Mouse (Mus musculus) ES-E14 (cell line): ENCODE results near the gene Wdr18. TPM values are rescaled to one million over a fixed set of nuclear protein-coding genes. Genes with fewer than 3 reads are reported as not detected.

Experiments
- DNase-seq: peaks from one replicate; pipeline ENCODE4 v3.0.0-alpha.2; 2013; ENCODE audit warnings: low read depth, low spot score
- H3K27ac ChIP-seq: 2 replicates; pipeline ENCODE4 v1.5.1; 2012; ENCODE audit warnings: low read depth, mild to moderate bottlenecking, low read length, moderate library complexity, mixed read lengths; ENCODE audit not compliant: poor library complexity, insufficient read depth, severe bottlenecking
- H3K36me3 ChIP-seq: 2 replicates; pipeline ENCODE4 v1.6.1; 2012; ENCODE audit warnings: mild to moderate bottlenecking, low read length, moderate library complexity, mixed read lengths; ENCODE audit not compliant: control insufficient read depth, poor library complexity, insufficient read depth, severe bottlenecking
- H3K4me1 ChIP-seq, 2 experiments: fragments of 150-350 bp in 1 of 2; sonication (generic) in 1 of 2; 2 replicates each; pipeline ENCODE4 v1.6.1; 2012; ENCODE audit warnings: low read length in 2 of 2, mild to moderate bottlenecking in 1 of 2, mixed read lengths in 1 of 2; ENCODE audit not compliant: control insufficient read depth in 2 of 2, insufficient read depth in 2 of 2, poor library complexity in 1 of 2
- H3K4me3 ChIP-seq, 2 experiments: fragments of 150-350 bp in 1 of 2; sonication (generic) in 1 of 2; 2 replicates each; pipeline ENCODE4 v1.5.1; 2012; ENCODE audit warnings: low read length in 2 of 2, low read depth in 1 of 2, mild to moderate bottlenecking in 1 of 2, mixed read lengths in 1 of 2; ENCODE audit not compliant: insufficient read depth in 1 of 2, poor library complexity in 1 of 2, severe bottlenecking in 1 of 2
- H3K9ac ChIP-seq: 2 replicates; pipeline ENCODE4 v1.6.1; 2012; ENCODE audit warnings: low read depth, mild to moderate bottlenecking, low read length, mixed read lengths; ENCODE audit not compliant: poor library complexity, insufficient read depth, severe bottlenecking
- H3K9me3 ChIP-seq: fragments of 150-350 bp; sonication (generic); 2 replicates; pipeline ENCODE4 v1.6.1; 2012; ENCODE audit warnings: low read depth, mild to moderate bottlenecking, low read length; ENCODE audit not compliant: control insufficient read depth, insufficient read depth
- CHD2 ChIP-seq: IDR thresholded peaks from 2 replicates; pipeline ENCODE4 v1.6.1; 2014; ENCODE audit warnings: mild to moderate bottlenecking, low read depth, low read length, inconsistent platforms
- HCFC1 ChIP-seq: IDR thresholded peaks from 2 replicates; pipeline ENCODE4 v1.6.1; 2012; ENCODE audit warnings: low read length, inconsistent platforms, borderline replicate concordance; ENCODE audit not compliant: insufficient read depth
- MAFK ChIP-seq: IDR thresholded peaks from 2 replicates; pipeline ENCODE4 v1.6.1; 2014; ENCODE audit warnings: mild to moderate bottlenecking, low read depth, low read length, inconsistent platforms; ENCODE audit not compliant: insufficient read depth
- ZC3H11A ChIP-seq: IDR thresholded peaks from 2 replicates; pipeline ENCODE4 v1.6.1; 2012; ENCODE audit warnings: low read depth, mild to moderate bottlenecking, inconsistent platforms, low read length, borderline replicate concordance
- ZNF384 ChIP-seq: IDR thresholded peaks from 2 replicates; pipeline ENCODE4 v1.6.1; 2012; ENCODE audit warnings: low read depth, low read length, inconsistent platforms
- in situ Hi-C, 2 experiments: fragments of 600-800 bp; cut with MboI; formaldehyde crosslinking; loops; one replicate each; pipeline ENCODE4 v1.15.1; 2025; ENCODE audit warnings: low sequenced_read_pairs in 2 of 2, inconsistent platforms in 1 of 2; ENCODE audit not compliant: unreplicated experiment in 2 of 2
- total RNA-seq: library from RNA; depleted of rRNA; stranded (reverse); fragments of 300-350 nt; gene quantifications from 2 replicates; pipeline ENCODE4 v1.2.3, GENCODE M21; 2012

The Wdr18 gene
- total RNA-seq, 1 experiment, result 155 TPM

- DNase-seq, result no peak
- H3K9me3 ChIP-seq, result no peaks in the 10 kb centered on the region
- H3K4me1 ChIP-seq, result peaks cover 6 to 14% of the 10 kb centered on the region in 2 experiments
- in situ Hi-C loops, result loop anchor here in 1 of 2 experiments (25.0 kb wide), 1 partner anchor 121 kb away; the partner anchor contains the start of genes Sbno2 and Stk11
- H3K36me3 ChIP-seq, result peaks cover 14% of the 10 kb centered on the region; the same call in 1 of the 2 replicates
- H3K9ac ChIP-seq, result no peak overlapping the region
- no peak overlapping the region for H3K4me3 ChIP-seq
- TF ChIP-seq ZC3H11A (0 out of 2 replicates have a peak, but pooled peaks have one; percentile 14), ZNF384 (0 out of 2 replicates have a peak, but pooled peaks have one; percentile 14), HCFC1 (no peak), MAFK (no peak)
- H3K27ac ChIP-seq, result no peak overlapping the region
These were observed 31.6 kb downstream of the Wdr18 start for GRCm38 (mm10) chr10:79991548-79991947.

GRCm38 (mm10) chr10:79994397-79995115 lies 34.6 kb downstream of the Wdr18 start:
- peaks cover 0 to 13% of the 10 kb centered on the region in 2 experiments; a peak in 1 of 4 replicates for H3K4me1 ChIP-seq
- in situ Hi-C loops, result loop anchor here in 1 of 2 experiments (25.0 kb wide), 1 partner anchor 118 kb away; the partner anchor contains the start of genes Sbno2 and Stk11
- peaks cover 14% of the 10 kb centered on the region; the same call in 1 of the 2 replicates for H3K36me3 ChIP-seq
- no peak overlapping the region for H3K4me3 ChIP-seq
- H3K9ac ChIP-seq, result no peak overlapping the region
- no peaks in the 10 kb centered on the region for H3K9me3 ChIP-seq
- DNase-seq, result no peak
- no peak overlapping the region for H3K27ac ChIP-seq
- TF ChIP-seq HCFC1, result no peak
- no peak for TF ChIP-seq ZC3H11A
- no peak for TF ChIP-seq ZNF384
- TF ChIP-seq CHD2, result no peak

GRCm38 (mm10) chr10:79995636-79996035 lies 35.7 kb downstream of the Wdr18 start:
- H3K36me3 ChIP-seq, result peaks cover 14% of the 10 kb centered on the region; the same call in 1 of the 2 replicates
- no peak overlapping the region for H3K27ac ChIP-seq
- H3K9me3 ChIP-seq, result no peaks in the 10 kb centered on the region
- no peak overlapping the region for H3K4me3 ChIP-seq
- H3K4me1 ChIP-seq, result peaks cover 0 to 11% of the 10 kb centered on the region in 2 experiments; a peak in 1 of 4 replicates
- in situ Hi-C loops, result loop anchor here in 1 of 2 experiments (25.0 kb wide), 1 partner anchor 117 kb away; the partner anchor contains the start of genes Sbno2 and Stk11
- no peak overlapping the region for H3K9ac ChIP-seq
- TF ChIP-seq MAFK (no peak), ZC3H11A (no peak), HCFC1 (no peak), CHD2 (no peak), ZNF384 (no peak)
- no peak for DNase-seq

- no peak within 1 kb of the TSS for H3K27ac ChIP-seq
- DNase-seq, result peak; percentile 97
- H3K4me3 ChIP-seq, result peak within 1 kb of the TSS; percentile 79 to 94
- H3K9me3 ChIP-seq, result no peaks in the 10 kb centered on the region
- peak within 1 kb of the TSS; percentile 73 for H3K9ac ChIP-seq
- in situ Hi-C loops, result loop anchor here in 1 of 2 experiments (25.0 kb wide), 1 partner anchor 116 kb away; the partner anchor contains the start of genes Sbno2 and Stk11
- H3K36me3 ChIP-seq, result peaks cover 14% of the 10 kb centered on the region; the same call in 1 of the 2 replicates
- H3K4me1 ChIP-seq, result peaks cover 0 to 10% of the 10 kb centered on the region in 2 experiments; a peak in 1 of 4 replicates
- no peak for TF ChIP-seq ZC3H11A
- TF ChIP-seq CHD2, result peak; percentile 75
These were observed 36.5 kb downstream of the Wdr18 start, which contains the start of gene Abca7 for GRCm38 (mm10) chr10:79996272-79997033. Gene Abca7, plus strand, starts transcription at chr10:79996494.
